Mouse (Mus musculus) erythroid progenitor cell, adult 5-6 weeks (primary cell): ENCODE data around the gene Fbn1. TPM values are rescaled to one million over a fixed set of nuclear protein-coding genes. Genes with fewer than 3 reads are reported as not detected.

ENCODE experiments used
- ATAC-seq: replicated peaks from 2 replicates; pipeline ENCODE4 v1.8.0; 2016; ENCODE audit warnings: moderate number of reproducible peaks, mild to moderate bottlenecking, moderate TSS enrichment, inconsistent platforms; ENCODE audit not compliant: poor library complexity, low FRiP score, severe bottlenecking
- total RNA-seq, 2 experiments: library from RNA; stranded (forward) in 1 of 2; stranded (reverse) in 1 of 2; fragments of 150-400 nt in 1 of 2; fragments of 186-747, 209-891 nt in 1 of 2; gene quantifications; 2 replicates each; pipeline versions ENCODE4 v1.2.3 to v1.2.4; 2015 to 2017; ENCODE audit warnings: low replicate concordance in 2 of 2

Fbn1 gene
- total RNA-seq, 2 experiments from 2014 or later: under 0.01 to 0.83 TPM

GRCm38 (mm10) chr2:125505006-125505745 lies 2.6 kb downstream of the Fbn1 start, which contains the start of gene Gm9913:
Gene Gm9913, plus strand, starts transcription at chr2:125505089.
- no peak for ATAC-seq

GRCm38 (mm10) chr2:125501526-125501925 lies 6.3 kb downstream of the Fbn1 start:
- no peak for ATAC-seq

DNA sequence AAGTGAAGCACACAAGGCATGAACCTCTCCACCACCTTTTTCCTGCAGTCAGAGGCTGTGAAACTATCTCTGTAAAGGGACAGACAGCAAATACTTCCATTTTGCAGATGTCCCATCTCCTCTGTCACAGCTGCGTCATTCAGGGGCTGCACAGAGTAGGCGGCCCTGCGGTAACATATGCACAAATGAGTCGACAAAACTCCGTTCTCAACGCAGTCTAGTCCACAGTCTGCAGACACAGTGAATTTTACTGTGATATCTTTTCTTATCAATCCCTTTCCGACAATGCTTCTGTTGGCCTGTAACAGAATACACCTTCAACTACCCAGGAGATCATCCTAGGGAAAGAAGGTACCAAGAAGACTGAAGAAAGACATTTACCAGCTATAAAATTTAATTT lies 9.6 kb downstream of the Fbn1 start:
- no peak for ATAC-seq

- ATAC-seq: no peak
Measured at GRCm38 (mm10) chr2:125496696-125497095, 11.1 kb downstream of the Fbn1 start.

- no peak for ATAC-seq
Measured at GRCm38 (mm10) chr2:125494831-125495812, 12.7 kb downstream of the Fbn1 start.

DNA sequence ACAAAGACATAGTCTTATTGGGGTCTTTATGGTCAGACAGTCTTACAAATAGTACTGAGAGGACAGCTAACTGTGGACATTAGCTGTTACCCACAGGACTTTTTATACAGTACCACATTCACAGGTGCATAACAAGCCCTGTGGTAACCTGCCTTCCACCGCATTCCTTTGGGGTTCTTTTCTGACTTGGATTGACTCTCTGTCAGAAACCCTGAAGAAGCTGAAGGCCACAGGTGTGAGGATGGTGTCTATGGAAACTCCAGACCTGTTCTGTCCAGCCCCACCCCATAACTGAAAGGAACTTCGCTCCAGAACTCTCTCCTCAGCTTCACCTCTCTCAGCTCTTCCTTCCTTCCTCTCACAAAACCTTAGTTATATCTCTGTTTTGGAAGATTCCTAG lies 13.5 kb downstream of the Fbn1 start:
- no peak for ATAC-seq

- no peak for ATAC-seq
Measured at GRCm38 (mm10) chr2:125492050-125492900, 15.5 kb downstream of the Fbn1 start.

- no peak for ATAC-seq
Measured at GRCm38 (mm10) chr2:125489979-125490378, 17.8 kb downstream of the Fbn1 start.

GRCm38 (mm10) chr2:125484910-125485309 lies 22.9 kb downstream of the Fbn1 start:
- no peak for ATAC-seq

- ATAC-seq: no peak
Measured at GRCm38 (mm10) chr2:125484164-125484563, 23.6 kb downstream of the Fbn1 start.

DNA sequence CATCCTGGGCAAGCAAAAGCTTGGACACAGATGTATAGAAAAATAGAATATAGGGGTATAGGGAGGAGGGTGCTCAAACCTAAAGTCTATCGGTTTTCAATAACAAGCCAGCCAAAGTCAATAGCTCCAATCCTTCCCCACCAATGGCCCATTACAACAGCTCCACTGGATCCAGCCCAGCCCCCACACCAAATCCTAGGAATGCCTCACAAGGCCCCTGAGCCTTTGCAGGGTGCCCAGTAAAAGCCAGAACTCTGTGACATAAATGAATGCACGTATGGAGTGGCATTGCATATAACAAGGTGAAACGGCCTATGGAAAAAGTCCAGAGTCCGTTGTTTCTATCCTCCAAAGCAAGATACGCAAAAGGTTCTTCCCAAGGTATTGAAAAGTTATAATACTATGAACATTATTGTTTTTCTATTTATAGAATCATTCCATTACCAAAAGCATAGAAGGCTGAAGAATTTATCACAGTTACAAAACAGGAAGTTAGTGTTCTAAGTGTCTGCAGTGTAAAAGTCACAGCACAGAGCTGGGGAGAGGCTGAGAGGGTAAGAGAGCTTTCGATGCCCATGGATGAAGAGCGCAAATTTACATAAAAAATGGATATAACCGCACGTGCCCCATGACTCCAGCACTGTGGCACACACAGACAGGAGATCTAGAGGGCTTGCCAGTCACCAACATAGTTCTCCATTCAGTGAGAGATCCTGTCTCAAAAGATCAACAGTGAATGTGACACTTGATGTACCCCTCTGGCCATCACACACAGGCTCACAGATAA lies 26.1 kb downstream of the Fbn1 start:
- ATAC-seq: no peak

- ATAC-seq: no peak
Measured at GRCm38 (mm10) chr2:125481116-125481515, 26.7 kb downstream of the Fbn1 start.

DNA sequence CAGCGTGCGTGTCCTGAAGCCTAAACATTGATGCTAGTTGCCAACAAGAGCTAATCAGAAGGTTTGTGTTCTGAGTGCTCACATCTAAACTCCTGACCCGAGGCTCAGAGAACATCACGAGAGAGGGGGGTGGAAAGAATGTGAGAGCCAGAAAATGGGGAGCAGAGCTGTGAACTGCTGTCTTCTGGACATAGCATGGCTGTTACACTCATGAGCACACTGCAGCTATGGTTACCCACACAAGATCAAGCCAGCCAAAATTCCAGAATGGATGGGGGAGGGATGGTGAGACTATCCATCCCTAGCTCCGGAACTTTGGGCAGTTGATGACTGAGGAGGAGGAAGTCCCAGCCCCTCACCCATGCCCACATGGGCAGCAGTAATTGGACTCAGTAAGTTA lies 27.7 kb downstream of the Fbn1 start:
- ATAC-seq: no peak

- no peak for ATAC-seq
Measured at GRCm38 (mm10) chr2:125478705-125479104, 29.1 kb downstream of the Fbn1 start.

GRCm38 (mm10) chr2:125477367-125477766 lies 30.4 kb downstream of the Fbn1 start:
- ATAC-seq: no peak

- no peak for ATAC-seq
Measured at GRCm38 (mm10) chr2:125476231-125476630, 31.6 kb downstream of the Fbn1 start.

DNA sequence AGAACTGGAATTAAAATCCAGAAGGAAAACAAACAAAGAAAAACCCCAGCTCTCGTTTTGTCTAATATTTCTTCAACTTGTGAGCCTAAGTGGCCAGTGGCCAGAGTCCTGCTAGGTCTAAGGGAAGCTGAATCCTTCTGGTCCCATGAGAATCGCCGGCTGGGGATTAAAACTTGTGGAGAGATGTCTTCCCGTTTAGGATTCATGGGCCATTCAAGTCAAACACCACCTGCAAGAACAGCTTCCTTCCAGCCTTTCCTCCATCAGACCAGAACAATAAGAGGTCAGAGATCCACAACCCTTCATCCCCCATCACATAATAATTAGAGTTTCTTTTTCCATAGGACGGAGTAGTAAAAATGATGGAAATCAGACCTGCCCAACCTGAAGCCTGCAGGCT lies 33.1 kb downstream of the Fbn1 start:
- ATAC-seq: no peak

DNA sequence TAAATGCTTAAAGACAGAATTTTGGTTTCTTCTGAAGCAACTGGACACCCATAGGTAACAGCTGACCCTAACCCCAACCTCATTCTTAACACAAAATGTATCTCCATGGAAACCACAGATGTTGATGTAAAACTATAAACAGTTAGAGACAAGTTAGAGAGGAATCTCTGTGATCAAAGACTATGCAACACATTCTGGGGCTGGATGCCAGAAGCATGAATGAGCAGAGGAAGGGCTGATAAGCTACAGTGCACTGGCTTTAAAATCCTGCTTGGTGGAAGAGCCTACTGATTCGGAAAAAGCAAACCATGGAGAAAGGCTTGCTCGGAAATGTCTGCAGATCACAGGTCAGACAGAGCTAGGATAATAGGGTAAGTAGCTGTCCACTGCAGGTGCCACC lies 34.6 kb downstream of the Fbn1 start:
- no peak for ATAC-seq

DNA sequence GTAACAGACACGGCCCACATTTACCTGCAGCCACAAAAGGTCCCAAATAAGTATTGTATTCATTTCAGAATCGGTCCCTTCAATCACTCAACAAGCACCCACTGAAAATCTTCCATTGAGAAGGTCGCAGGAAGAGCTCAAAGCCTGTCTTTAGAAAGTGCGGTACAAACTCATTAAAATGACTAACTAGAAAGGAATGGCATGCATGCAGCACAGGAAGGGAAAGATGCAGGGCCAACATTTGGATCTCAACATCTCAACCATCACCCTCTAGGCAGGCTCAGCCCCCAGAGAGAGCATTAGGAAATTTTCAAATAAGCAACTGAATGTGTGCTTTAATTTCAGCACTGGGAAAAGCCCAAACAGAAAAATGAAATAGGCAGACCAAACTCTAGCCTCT lies 36.1 kb downstream of the Fbn1 start:
- ATAC-seq: no peak
